Mouse (Mus musculus) erythroblast, embryonic 14.5 days (primary cell): Measurements from ENCODE around the gene Slc25a5.

Experiments
- GATA1 ChIP-seq: IDR thresholded peaks from 2 replicates; pipeline ENCODE4 v1.6.1; 2012; ENCODE audit warnings: low read length, inconsistent platforms, mixed read lengths
- TAL1 ChIP-seq: IDR thresholded peaks from 3 replicates; pipeline ENCODE4 v1.6.1; 2012; ENCODE audit warnings: low read length, inconsistent platforms, mixed read lengths

DNA sequence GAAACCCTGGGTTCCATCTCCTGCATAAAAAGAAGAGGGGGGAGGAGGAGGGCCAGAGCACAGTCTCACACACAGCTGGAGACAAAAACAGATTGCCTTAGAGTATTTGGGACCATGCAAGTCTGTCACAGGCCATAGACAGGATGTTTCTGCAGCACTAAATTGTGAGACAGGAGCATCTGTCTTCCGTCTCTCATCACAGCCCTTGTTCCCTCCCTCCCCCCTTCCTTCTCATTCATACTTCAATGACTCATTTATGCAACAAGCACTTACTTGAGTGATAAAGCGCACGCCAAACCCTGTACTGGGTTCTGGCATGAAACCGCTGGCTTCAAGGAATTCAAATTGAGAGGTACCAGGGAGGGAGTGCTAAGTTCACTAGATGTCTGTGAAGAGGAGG is 36.2 kb downstream of the Slc25a5 start:
- TF ChIP-seq GATA1 (no peak), TAL1 (no peak)
